Mouse (Mus musculus) layer of hippocampus, adult 18-20 months (tissue): Measurements from ENCODE around the gene Nhlrc4. TPM values are rescaled to one million over a fixed set of nuclear protein-coding genes. Genes with fewer than 3 reads are reported as not detected.

Source experiments
- total RNA-seq, 2 experiments: library from RNA; stranded (reverse); gene quantifications; 2 replicates each; pipeline ENCODE4 v1.2.3; 2021

The Nhlrc4 gene
- total RNA-seq, 2 experiments from 2014 or later = 0.32 to 0.36 TPM

Other genes starting within 250 kb of the Nhlrc4 start
- 100 to 1,000 TPM; 130 to 131 TPM for gene Gng13, start 227.8 kb downstream of the Nhlrc4 start, total RNA-seq
- 1 to 10 TPM; 1.5 to 1.8 TPM for gene Chtf18, start 217.5 kb downstream of the Nhlrc4 start, total RNA-seq
- gene Rpusd1, start 217.3 kb downstream of the Nhlrc4 start, total RNA-seq = 10 to 100 TPM; 63.5 to 64.1 TPM
- under 1 TPM in 1 of 2 experiments, not detected in 1; 0.13 TPM for gene Mslnl, start 208.9 kb downstream of the Nhlrc4 start, total RNA-seq
- 1 to 10 TPM in 1 of 2 experiments, under 1 TPM in 1; 0.46 to 1.2 TPM for gene Msln, start 190.6 kb downstream of the Nhlrc4 start, total RNA-seq
- gene Narfl, start 171.2 kb downstream of the Nhlrc4 start, total RNA-seq = 10 to 100 TPM; 30.6 to 38.5 TPM
- gene Haghl, start 159.3 kb downstream of the Nhlrc4 start, total RNA-seq = 100 to 1,000 TPM; 103 to 109 TPM
- gene Ccdc78, start 158.4 kb downstream of the Nhlrc4 start, total RNA-seq = under 1 TPM; 0.36 to 0.40 TPM
- gene Fam173a, start 152.1 kb downstream of the Nhlrc4 start, total RNA-seq = 10 to 100 TPM; 88.8 to 99.3 TPM
- 1 to 10 TPM in 1 of 2 experiments, under 1 TPM in 1; 0.47 to 1.8 TPM for gene AC134908.4, start 149.3 kb downstream of the Nhlrc4 start, total RNA-seq
- gene Metrn, start 147.8 kb downstream of the Nhlrc4 start, total RNA-seq = 10 to 100 TPM; 81.1 to 83.3 TPM
- gene Fbxl16, start 135.9 kb downstream of the Nhlrc4 start, total RNA-seq = 100 to 1,000 TPM; 664 to 720 TPM
- gene Wdr24, start 121.3 kb downstream of the Nhlrc4 start, total RNA-seq = 10 to 100 TPM; 22.6 to 26.4 TPM
- 10 to 100 TPM; 52.7 to 55.5 TPM for gene Jmjd8, start 116.1 kb downstream of the Nhlrc4 start, total RNA-seq
- gene Stub1, start 111.6 kb downstream of the Nhlrc4 start, total RNA-seq = 100 to 1,000 TPM; 158 to 165 TPM
- gene Rhbdl1, start 107.7 kb downstream of the Nhlrc4 start, total RNA-seq = 10 to 100 TPM; 42.1 to 43.4 TPM
- gene Gm20683, start 103.2 kb downstream of the Nhlrc4 start, total RNA-seq = 10 to 100 TPM; 21.9 to 22.1 TPM
- gene Rhot2, start 100.1 kb downstream of the Nhlrc4 start, total RNA-seq = 100 to 1,000 TPM in 1 of 2 experiments, 10 to 100 TPM in 1; 98.3 to 109 TPM
- gene Wdr90, start 83.5 kb downstream of the Nhlrc4 start, total RNA-seq = 10 to 100 TPM; 20.1 to 21.7 TPM
- 10 to 100 TPM; 23.3 to 23.7 TPM for gene Mcrip2, start 76.2 kb downstream of the Nhlrc4 start, total RNA-seq
- 10 to 100 TPM; 36.3 TPM for gene Mettl26, start 69.9 kb downstream of the Nhlrc4 start, total RNA-seq
- gene Wfikkn1, start 64.1 kb downstream of the Nhlrc4 start, total RNA-seq = 1 to 10 TPM; 1.7 to 2.2 TPM
- gene Rab40c, start 25.2 kb downstream of the Nhlrc4 start, total RNA-seq = 10 to 100 TPM; 49.4 to 54.7 TPM
- 100 to 1,000 TPM; 108 to 113 TPM for gene Pigq, start within 50 bp of the Nhlrc4 start, total RNA-seq
- under 1 TPM; 0.99 TPM for gene A930017K11Rik, start 7.6 kb upstream of the Nhlrc4 start, total RNA-seq
- 10 to 100 TPM; 50.6 to 54.1 TPM for gene Capn15, start 40.8 kb upstream of the Nhlrc4 start, total RNA-seq
- 100 to 1,000 TPM; 106 TPM for gene Rab11fip3, start 124.6 kb upstream of the Nhlrc4 start, total RNA-seq
- 10 to 100 TPM; 27.4 to 29.7 TPM for gene Decr2, start 145.4 kb upstream of the Nhlrc4 start, total RNA-seq
- gene Nme4, start 150.6 kb upstream of the Nhlrc4 start, total RNA-seq = 1 to 10 TPM; 3.8 to 5.8 TPM
- 10 to 100 TPM; 12.0 to 13.2 TPM for gene Tmem8, start 168.3 kb upstream of the Nhlrc4 start, total RNA-seq
- 10 to 100 TPM; 68.8 to 70.0 TPM for gene Mrpl28, start 178.5 kb upstream of the Nhlrc4 start, total RNA-seq
- 10 to 100 TPM; 28.3 to 28.5 TPM for gene Axin1, start 193.7 kb upstream of the Nhlrc4 start, total RNA-seq